Mouse (Mus musculus) lung, adult 18-20 months (tissue): ENCODE results near the gene Tmigd3.

Experiments
- DNase-seq, 2 experiments: peaks; one replicate each; pipeline ENCODE4 v3.0.0; 2022; ENCODE audit warnings: mixed read lengths in 2 of 2

The Tmigd3 gene

DNA sequence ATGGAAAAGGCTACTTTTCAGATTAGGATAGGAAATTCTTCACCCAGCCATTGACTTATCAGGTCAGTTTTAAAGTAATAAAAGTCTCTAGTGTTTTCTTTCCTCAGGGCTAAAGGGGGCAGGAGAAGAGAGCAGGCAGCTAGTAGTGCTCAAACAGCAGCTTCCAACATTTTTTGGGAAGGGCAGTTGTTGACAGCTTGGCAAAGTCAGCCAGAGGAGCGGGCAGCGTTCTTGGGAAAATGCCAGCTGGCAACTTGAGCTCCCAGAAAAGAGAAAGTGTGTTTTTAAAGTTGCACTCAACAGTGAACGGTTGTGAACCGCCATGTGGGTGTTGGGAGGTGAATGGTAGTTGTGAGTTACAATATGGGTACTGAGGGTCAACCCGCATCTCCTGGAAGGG is 64.3 kb downstream of the Tmigd3 start:
- peak; percentile 64 to 69 for DNase-seq

DNA sequence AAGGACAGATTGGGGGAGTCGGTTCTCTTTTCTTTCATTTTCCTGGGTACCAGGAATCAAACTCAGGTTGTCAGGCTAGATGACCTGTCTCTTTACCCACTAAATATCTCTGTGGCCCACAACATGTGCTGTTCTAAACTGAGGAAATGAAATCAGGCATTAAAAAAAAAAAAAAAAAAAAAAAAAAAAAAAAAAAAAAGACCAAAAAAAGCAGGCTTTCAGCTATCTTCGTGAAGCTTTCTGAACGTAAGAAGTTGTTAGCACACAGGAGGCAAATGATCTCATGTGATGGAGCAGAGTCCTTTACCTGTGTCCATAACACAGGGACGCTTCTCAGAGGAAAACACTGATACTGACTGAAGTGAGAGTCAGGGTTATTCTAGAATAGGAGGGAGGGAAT is 65.4 kb downstream of the Tmigd3 start:
- no peak for DNase-seq

DNA sequence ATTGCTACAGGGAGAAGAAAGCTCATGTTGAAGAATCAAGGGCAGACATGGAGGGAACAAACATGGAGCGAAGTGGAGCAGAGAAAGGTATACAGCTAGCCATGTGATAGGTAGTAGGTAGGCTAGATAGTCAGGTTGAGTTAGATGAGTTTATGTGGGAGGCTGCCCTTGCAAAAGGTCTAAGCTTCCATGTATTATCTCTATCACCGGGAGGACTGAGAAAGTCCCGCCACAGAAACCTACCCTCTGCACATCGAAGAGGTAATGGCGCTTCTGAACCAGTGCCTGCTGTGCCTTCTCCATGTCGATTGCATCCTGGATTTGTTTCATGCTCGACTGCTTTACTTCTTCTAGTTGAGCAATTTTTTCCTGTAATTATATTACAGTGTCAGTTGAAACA is 80.6 kb downstream of the Tmigd3 start:
- DNase-seq = no peak

DNA sequence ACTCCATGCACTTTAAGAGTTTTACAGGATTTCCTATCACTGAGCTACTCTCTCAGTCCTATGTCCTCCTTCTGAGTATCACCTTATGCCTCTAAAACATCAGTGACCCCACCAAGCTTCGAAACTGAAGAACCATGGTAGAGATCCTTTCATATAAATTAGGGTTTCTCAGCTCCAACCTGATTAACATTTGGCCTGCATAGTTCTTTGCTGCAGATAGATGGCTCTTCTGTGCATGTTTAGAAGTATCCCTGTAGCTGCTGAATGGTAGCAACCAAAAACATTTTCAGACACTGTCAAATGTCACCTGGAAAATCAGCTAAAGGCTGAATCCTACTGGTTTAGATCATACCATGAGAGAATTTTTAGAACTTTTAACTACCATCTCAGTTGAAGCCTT is 86.5 kb downstream of the Tmigd3 start:
- no peak for DNase-seq

DNA sequence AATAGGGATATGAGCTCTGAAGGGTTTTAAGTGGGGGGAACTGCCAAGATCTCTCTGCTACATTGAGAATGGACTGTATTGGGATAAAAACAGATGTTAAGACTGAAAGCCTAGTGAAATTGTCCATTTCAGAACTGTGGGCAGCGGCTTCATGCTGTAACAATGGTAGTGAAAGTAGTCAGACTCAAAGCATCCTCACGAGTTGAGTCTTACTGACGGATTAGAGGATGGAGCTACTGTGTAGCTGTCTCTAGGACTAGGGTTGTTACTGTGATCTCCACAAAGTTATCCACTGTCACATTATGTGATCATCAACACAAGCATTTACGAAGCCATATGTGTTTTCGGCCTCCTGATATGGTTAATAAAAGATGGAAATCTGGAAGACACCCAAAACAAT is 87.5 kb downstream of the Tmigd3 start:
- no peak for DNase-seq

DNA sequence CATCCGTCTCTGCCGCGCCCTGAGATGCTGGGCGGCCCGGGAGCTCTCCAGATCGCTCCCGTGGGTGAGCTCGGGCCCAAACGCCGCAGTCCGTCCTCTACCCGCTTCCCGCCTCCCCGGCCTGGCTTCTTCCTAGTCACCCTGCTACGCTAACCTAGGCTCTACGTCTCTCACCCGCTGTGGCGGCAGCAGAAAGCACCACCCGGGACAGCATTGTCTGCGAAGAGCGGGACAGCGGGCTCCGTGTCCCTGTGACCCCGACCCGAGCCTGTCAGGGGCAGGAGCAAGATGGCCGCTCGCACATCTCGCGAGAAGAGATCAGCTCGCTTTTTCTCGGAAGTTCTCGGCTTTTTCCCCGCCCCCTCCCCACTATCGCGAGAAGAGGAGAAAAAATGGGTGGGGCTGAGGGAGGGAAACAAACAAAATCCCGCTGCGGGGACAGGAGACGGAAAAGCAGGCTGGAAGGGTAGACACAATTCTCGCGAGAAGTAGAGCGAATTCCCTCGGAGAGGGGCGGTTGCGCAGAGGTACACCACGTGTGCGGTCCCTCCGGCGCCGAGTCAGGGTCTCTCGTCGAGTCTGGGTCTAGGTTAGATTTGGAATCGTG is 88.4 kb downstream of the Tmigd3 start, which contains the start of gene Wdr77:
Gene Wdr77 (plus strand): TSS at position 396 of the 607 bp plus-strand sequence.
- peak; percentile 95 to 97 for DNase-seq

DNA sequence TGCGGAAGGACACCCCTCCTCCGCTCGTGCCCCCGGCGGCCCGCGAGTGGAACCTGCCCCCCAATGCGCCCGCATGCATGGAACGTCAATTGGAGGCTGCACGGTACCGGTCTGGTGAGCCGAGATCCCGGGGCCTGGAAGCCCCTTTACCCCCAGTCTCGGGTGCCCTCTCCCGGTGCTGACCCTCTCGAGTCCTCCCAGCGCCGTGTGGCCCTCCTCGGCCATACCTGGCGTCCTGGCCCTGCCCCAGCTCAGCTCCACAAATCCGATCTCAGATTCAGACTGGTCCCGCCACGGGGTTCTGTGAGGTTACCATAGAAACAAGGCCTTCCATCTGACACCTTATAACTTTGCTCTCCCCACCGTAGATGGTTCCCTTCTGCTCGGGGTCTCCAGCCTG is 88.9 kb downstream of the Tmigd3 start:
- no peak for DNase-seq

DNA sequence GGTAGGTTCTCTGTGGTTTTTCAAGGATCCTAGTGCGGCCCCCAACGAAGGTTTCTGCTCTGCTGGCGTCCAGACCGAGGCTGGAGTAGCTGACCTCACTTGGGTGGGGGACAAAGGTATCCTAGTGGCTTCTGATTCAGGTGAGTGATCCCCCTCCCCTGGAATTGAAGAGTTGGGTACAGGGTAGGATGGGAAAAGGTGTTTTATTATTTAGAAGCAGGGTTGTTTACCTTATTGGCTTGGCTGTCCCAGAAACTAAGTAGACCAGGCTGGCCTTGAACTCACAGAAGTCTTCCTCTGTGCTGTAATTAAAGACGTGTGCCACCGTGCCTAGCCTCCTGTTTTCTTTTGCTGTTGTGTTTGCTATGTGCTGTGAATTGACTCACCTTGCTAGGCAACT is 89.3 kb downstream of the Tmigd3 start, which contains the start of gene Atp5f1:
Gene Atp5f1 (minus strand): TSS at position 101 of the 400 bp plus-strand sequence.
- no peak for DNase-seq

DNA sequence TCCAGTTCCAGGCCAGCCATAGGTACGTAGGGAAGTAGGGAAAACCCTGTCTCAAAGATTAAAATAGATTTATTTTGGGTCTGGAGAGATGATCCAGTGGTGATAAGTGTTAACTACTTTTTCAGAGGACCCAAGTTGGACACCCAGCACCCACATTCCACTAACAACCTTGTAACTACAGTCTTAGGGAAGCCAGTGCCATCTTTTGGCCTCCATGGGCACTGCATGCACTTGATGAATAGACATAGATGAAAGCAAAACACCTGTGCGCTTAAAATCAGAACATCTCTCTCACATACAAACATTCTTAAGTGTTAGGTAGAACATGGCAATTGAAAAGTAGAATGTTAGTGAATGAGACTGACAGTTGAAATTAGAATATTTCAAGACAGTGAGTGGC is 90.0 kb downstream of the Tmigd3 start:
- no peak for DNase-seq

DNA sequence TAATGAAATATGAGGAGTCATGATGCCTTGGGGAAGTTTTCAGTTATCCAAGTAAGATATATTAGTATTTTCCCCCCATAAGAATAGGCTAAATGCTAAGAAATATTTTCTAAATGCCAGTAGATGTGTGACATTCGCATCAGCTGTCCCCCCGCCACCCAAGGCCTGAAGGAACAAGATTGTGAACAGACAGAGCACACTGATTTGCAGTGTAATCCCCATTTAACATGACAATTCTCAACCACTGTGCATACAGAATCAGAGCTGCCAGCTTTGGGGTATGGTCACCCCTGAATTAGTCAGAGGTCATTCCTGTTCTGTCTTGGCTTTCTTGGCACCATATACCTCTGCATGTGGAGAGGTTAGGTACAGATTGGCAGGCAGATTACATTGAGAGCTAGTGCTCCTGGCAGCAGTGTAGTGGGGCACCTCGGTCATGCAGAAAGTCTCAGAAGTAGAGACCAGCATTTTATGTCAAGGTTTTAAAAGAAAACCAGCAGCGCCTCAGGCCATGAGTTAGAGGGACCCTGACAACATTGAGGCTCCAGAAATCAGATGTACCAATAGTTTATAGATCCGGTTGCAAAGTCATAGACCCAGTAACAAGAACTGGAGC is 101.2 kb downstream of the Tmigd3 start:
- DNase-seq = no peak

DNA sequence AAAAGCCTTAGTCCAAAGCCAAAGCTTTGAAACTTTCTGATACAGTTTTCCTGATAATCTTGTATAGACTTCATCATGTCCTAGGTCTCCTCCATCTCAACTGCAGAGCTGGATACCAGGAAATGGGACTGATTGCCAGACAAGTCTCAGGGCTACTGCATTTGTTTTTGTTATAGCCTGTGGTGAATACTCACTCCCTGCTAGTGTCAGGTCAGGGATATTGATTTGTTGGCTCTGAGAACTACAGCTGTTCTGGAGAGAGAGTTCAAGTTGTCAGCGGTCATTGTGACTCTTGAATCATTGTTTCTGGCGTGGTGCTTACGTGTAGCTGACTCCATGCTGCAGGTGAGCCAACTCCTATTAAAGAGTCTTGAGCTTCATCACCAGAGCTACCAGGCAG is 102.7 kb downstream of the Tmigd3 start, which contains the start of gene Ovgp1:
Gene Ovgp1 (plus strand): TSS at position 301 of the 400 bp plus-strand sequence.
- DNase-seq = no peak
